Mouse (Mus musculus): ENCODE results near the gene Npcd. TPM values are rescaled to one million over a fixed set of nuclear protein-coding genes. Genes with fewer than 3 reads are reported as not detected.

Npcd gene
- polyA plus RNA-seq, 1 experiment, result 3.2 TPM

DNA sequence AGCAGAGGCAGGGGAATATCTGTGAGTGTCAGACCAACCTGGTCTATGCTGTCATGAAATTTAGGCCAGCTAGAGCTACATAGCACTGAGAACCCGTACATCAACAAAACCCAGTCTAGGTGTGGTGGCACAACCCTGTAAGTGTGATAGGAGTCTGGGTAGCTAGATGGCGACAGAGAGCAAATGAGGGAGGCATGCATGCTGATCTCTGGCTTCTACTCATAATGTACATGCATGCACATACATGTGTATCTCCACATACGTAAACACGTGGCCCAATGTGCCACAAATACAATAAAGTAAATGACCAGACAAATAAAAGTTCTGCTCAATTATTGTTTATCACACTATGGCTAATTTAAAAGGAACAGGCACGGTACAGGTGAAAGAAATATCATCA lies 25.9 kb downstream of the Npcd start:
- Histone ChIP-seq H3K4me3 (no peak overlapping the region), H3K27me3 (ENCODE audit: control insufficient read depth, insufficient read depth, insufficient read length) (peaks cover 4% of the 10 kb centered on the region), H3K4me2 (ENCODE audit: low read depth) (peak overlapping the region; percentile 45), H3ac (ENCODE audit: control insufficient read depth, insufficient read length) (no peak overlapping the region), H3K79me2 (ENCODE audit: control insufficient read depth, insufficient read depth) (no peaks in the 10 kb centered on the region), H3K36me3 (ENCODE audit: control insufficient read depth, insufficient read depth) (no peaks in the 10 kb centered on the region)
- TF ChIP-seq MAX (IDR thresholded peaks at IDR 0.05; ENCODE audit: low read depth) (no peak), POLR2AphosphoS2 (IDR thresholded peaks at IDR 0.05; ENCODE audit: insufficient read length, low read depth) (no peak), MYOG (IDR thresholded peaks at IDR 0.05; ENCODE audit: control insufficient read depth in 1 of 3, insufficient read depth in 1 of 3, insufficient read length in 2 of 3, low read depth in 2 of 3) (no peak), TCF3 (IDR thresholded peaks at IDR 0.05; ENCODE audit: insufficient read length, low read depth) (no peak), E2F4 (IDR thresholded peaks at IDR 0.05; ENCODE audit: insufficient read depth) (no peak), MYOD1 (IDR thresholded peaks at IDR 0.05; ENCODE audit: control insufficient read depth in 1 of 3, insufficient read length in 2 of 3, low read depth in 2 of 3) (no peak), CEBPB (IDR thresholded peaks at IDR 0.05; ENCODE audit: insufficient read depth, poor library complexity, severe bottlenecking) (no peak), REST (IDR thresholded peaks at IDR 0.05; ENCODE audit: insufficient read depth, insufficient read length) (no peak), USF1 (IDR thresholded peaks at IDR 0.05; ENCODE audit: low read depth) (no peak), TCF12 (IDR thresholded peaks at IDR 0.05; ENCODE audit: insufficient read depth, poor library complexity, severe bottlenecking) (no peak), POLR2A (IDR thresholded peaks at IDR 0.05; ENCODE audit: insufficient read length, low read depth) (no peak), SRF (IDR thresholded peaks at IDR 0.05; ENCODE audit: control insufficient read depth, insufficient read length, low read depth) (no peak)

- H3ac ChIP-seq (ENCODE audit: control insufficient read depth, insufficient read length), result no peak overlapping the region
- no peak overlapping the region for H3K4me2 ChIP-seq (ENCODE audit: low read depth)
- no peak overlapping the region for H3K4me3 ChIP-seq
- peaks cover 4% of the 10 kb centered on the region for H3K27me3 ChIP-seq (ENCODE audit: control insufficient read depth, insufficient read depth, insufficient read length)
- TF ChIP-seq REST (IDR thresholded peaks at IDR 0.05; ENCODE audit: insufficient read depth, insufficient read length) (no peak), SRF (IDR thresholded peaks at IDR 0.05; ENCODE audit: control insufficient read depth, insufficient read length, low read depth) (no peak), POLR2A (IDR thresholded peaks at IDR 0.05; ENCODE audit: insufficient read length, low read depth) (no peak), MYOD1 (IDR thresholded peaks at IDR 0.05; ENCODE audit: control insufficient read depth in 1 of 3, insufficient read length in 2 of 3, low read depth in 2 of 3) (no peak), POLR2AphosphoS2 (IDR thresholded peaks at IDR 0.05; ENCODE audit: insufficient read length, low read depth) (no peak), MAX (IDR thresholded peaks at IDR 0.05; ENCODE audit: low read depth) (no peak), E2F4 (IDR thresholded peaks at IDR 0.05; ENCODE audit: insufficient read depth) (no peak), CEBPB (IDR thresholded peaks at IDR 0.05; ENCODE audit: insufficient read depth, poor library complexity, severe bottlenecking) (no peak), TCF12 (IDR thresholded peaks at IDR 0.05; ENCODE audit: insufficient read depth, poor library complexity, severe bottlenecking) (no peak), MYOG (IDR thresholded peaks at IDR 0.05; ENCODE audit: control insufficient read depth in 1 of 3, insufficient read depth in 1 of 3, insufficient read length in 2 of 3, low read depth in 2 of 3) (no peak), USF1 (IDR thresholded peaks at IDR 0.05; ENCODE audit: low read depth) (no peak), TCF3 (IDR thresholded peaks at IDR 0.05; ENCODE audit: insufficient read length, low read depth) (no peak)
- H3K36me3 ChIP-seq (ENCODE audit: control insufficient read depth, insufficient read depth), result no peaks in the 10 kb centered on the region
- H3K79me2 ChIP-seq (ENCODE audit: control insufficient read depth, insufficient read depth), result no peaks in the 10 kb centered on the region
These were observed 27.0 kb downstream of the Npcd start for GRCm38 (mm10) chr15:79807050-79807449.

DNA sequence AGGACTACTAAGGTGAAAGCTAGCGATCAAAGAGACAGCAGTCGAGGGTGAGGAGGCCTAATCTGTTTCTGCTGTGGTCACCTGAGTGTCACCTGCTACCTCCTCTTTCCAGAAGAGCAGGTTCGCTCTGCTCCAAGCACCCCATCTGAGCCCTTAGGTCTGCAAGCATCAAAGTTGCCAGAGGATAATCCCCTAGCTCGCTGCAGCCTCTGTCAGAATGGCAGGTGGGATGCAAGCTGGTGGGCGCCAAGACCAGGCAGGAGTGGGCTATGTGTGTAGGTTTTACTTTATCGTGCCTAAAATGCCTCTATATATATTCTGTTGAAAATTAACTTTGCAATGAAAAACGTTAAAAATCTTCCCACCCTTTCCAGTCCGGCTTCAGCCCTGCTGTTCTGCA lies 28.8 kb downstream of the Npcd start:
- Histone ChIP-seq H3ac (ENCODE audit: control insufficient read depth, insufficient read length) (no peak overlapping the region), H3K4me3 (peak overlapping the region; percentile 18), H3K36me3 (ENCODE audit: control insufficient read depth, insufficient read depth) (no peaks in the 10 kb centered on the region), H3K4me2 (ENCODE audit: low read depth) (peak overlapping the region; percentile 78), H3K27me3 (ENCODE audit: control insufficient read depth, insufficient read depth, insufficient read length) (peaks cover 4% of the 10 kb centered on the region), H3K79me2 (ENCODE audit: control insufficient read depth, insufficient read depth) (no peaks in the 10 kb centered on the region)
- TF ChIP-seq POLR2A (IDR thresholded peaks at IDR 0.05; ENCODE audit: insufficient read length, low read depth), result no peak
- no peak for TF ChIP-seq TCF12 (IDR thresholded peaks at IDR 0.05; ENCODE audit: insufficient read depth, poor library complexity, severe bottlenecking)
- no peak for TF ChIP-seq E2F4 (IDR thresholded peaks at IDR 0.05; ENCODE audit: insufficient read depth)
- no peak for TF ChIP-seq CEBPB (IDR thresholded peaks at IDR 0.05; ENCODE audit: insufficient read depth, poor library complexity, severe bottlenecking)
- TF ChIP-seq SRF (IDR thresholded peaks at IDR 0.05; ENCODE audit: control insufficient read depth, insufficient read length, low read depth), result no peak
- no peak for TF ChIP-seq USF1 (IDR thresholded peaks at IDR 0.05; ENCODE audit: low read depth)
- TF ChIP-seq REST (IDR thresholded peaks at IDR 0.05; ENCODE audit: insufficient read depth, insufficient read length), result no peak
- TF ChIP-seq POLR2AphosphoS2 (IDR thresholded peaks at IDR 0.05; ENCODE audit: insufficient read length, low read depth), result no peak
- no peak for TF ChIP-seq MYOD1 (IDR thresholded peaks at IDR 0.05; ENCODE audit: control insufficient read depth in 1 of 3, insufficient read length in 2 of 3, low read depth in 2 of 3)

DNA sequence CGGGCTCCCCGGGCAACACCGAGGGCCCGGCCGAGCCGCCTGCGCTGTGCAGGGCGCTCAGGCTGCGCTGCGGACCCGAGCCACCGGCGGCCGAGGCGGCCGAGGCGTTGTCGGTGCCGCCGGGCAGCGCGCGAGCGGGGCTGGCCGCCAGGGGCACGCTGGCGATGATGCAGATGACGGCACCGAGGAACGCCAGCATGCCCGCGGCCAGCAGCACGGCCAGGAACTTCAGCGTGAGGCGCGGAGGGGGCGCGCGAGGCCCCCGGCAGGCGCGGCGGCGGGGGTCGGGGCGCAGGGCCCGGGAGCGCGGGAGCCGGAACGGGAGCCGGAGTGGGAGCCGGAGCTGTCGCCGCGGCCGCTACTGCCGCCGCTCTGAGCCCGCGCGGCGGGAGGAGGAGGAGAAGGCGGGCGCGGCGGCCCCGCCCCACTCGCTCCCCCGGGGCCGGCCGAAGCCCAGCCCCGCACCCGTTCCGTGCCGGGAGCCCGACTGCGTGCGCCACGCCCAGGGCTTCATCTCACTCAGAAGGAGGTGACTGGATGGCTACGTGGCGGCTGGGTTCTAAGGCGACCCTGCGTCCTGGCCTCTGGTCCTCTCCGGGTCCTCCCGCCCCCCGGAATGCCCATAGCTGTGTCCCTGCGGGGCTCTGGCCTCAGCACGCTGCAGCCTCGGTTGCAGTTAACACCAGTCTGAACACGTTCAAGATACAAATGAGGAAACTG lies 29.5 kb downstream of the Npcd start, which contains the start of gene Nptxr:
TSS of gene Nptxr (minus strand) at position 415 of the 720 bp plus-strand sequence.
- Histone ChIP-seq H3K36me3 (ENCODE audit: control insufficient read depth, insufficient read depth) (no peaks in the 10 kb centered on the region), H3K27me3 (ENCODE audit: control insufficient read depth, insufficient read depth, insufficient read length) (peaks cover 4% of the 10 kb centered on the region), H3ac (ENCODE audit: control insufficient read depth, insufficient read length) (peak within 1 kb of the TSS; percentile 69), H3K4me3 (peak within 1 kb of the TSS; percentile 18), H3K79me2 (ENCODE audit: control insufficient read depth, insufficient read depth) (no peaks in the 10 kb centered on the region), H3K4me2 (ENCODE audit: low read depth) (peak within 1 kb of the TSS; percentile 78)
- TF ChIP-seq SRF (IDR thresholded peaks at IDR 0.05; ENCODE audit: control insufficient read depth, insufficient read length, low read depth), result no peak
- peak; percentile 83 for TF ChIP-seq POLR2A (IDR thresholded peaks at IDR 0.05; ENCODE audit: insufficient read length, low read depth)
- peak; percentile 75 for TF ChIP-seq POLR2AphosphoS2 (IDR thresholded peaks at IDR 0.05; ENCODE audit: insufficient read length, low read depth)
- TF ChIP-seq MYOG (IDR thresholded peaks at IDR 0.05; ENCODE audit: control insufficient read depth in 1 of 3, insufficient read depth in 1 of 3, insufficient read length in 2 of 3, low read depth in 2 of 3), result no peak
- TF ChIP-seq CEBPB (IDR thresholded peaks at IDR 0.05; ENCODE audit: insufficient read depth, poor library complexity, severe bottlenecking), result no peak
- TF ChIP-seq E2F4 (IDR thresholded peaks at IDR 0.05; ENCODE audit: insufficient read depth), result peak; percentile 41
- TF ChIP-seq TCF3 (IDR thresholded peaks at IDR 0.05; ENCODE audit: insufficient read length, low read depth), result no peak

Data from myocyte (in vitro differentiated cells).